Mouse (Mus musculus) hindbrain, embryonic 16.5 days (tissue): Measurements from ENCODE around the gene Aspm. TPM values are rescaled to one million over a fixed set of nuclear protein-coding genes. Genes with fewer than 3 reads are reported as not detected.
"Not testable (repeated sequence)": the region's sequence is repeated elsewhere in the genome, so short reads cannot be mapped to it uniquely, and the experiment has no call there.

Source experiments
- ATAC-seq: fragments of 200-750 bp; cut with Nextera tagmentation; 2 replicates; pipeline ENCODE4 v1.8.0; 2017; ENCODE audit warnings: moderate TSS enrichment, moderate library complexity
- H3K27ac ChIP-seq: fragments of 300-500 bp; sonication (generic); 2 replicates; pipeline ENCODE4 v1.5.1; 2014; ENCODE audit warnings: low read depth, mild to moderate bottlenecking, control low read depth, low read length, moderate library complexity
- H3K27me3 ChIP-seq: fragments of 300-500 bp; sonication (generic); replicated peaks from 2 replicates; pipeline ENCODE4 v1.6.1; 2014; ENCODE audit warnings: low read length; ENCODE audit not compliant: control insufficient read depth, insufficient read depth
- H3K36me3 ChIP-seq: fragments of 300-500 bp; sonication (generic); 2 replicates; pipeline ENCODE4 v1.6.1; 2014; ENCODE audit warnings: mild to moderate bottlenecking, low read length, moderate library complexity, mixed read lengths; ENCODE audit not compliant: control insufficient read depth, insufficient read depth
- H3K4me1 ChIP-seq: fragments of 300-500 bp; sonication (generic); 2 replicates; pipeline ENCODE4 v1.6.1; 2014; ENCODE audit warnings: low read depth, low read length; ENCODE audit not compliant: control insufficient read depth, insufficient read depth
- H3K4me2 ChIP-seq: fragments of 300-500 bp; sonication (generic); 2 replicates; pipeline ENCODE4 v1.6.1; 2014; ENCODE audit warnings: mild to moderate bottlenecking, low read length, control low read depth, moderate library complexity
- H3K4me3 ChIP-seq: fragments of 300-500 bp; sonication (generic); 2 replicates; pipeline ENCODE4 v1.5.1; 2014; ENCODE audit warnings: mild to moderate bottlenecking, low read length, control low read depth, moderate library complexity
- H3K9ac ChIP-seq: fragments of 300-500 bp; sonication (generic); 2 replicates; pipeline ENCODE4 v1.6.1; 2014; ENCODE audit warnings: low read depth, mild to moderate bottlenecking, control low read depth, low read length, moderate library complexity
- H3K9me3 ChIP-seq: fragments of 300-500 bp; sonication (generic); 2 replicates; pipeline ENCODE4 v1.6.1; 2014; ENCODE audit warnings: mild to moderate bottlenecking, low read length, moderate library complexity; ENCODE audit not compliant: control insufficient read depth
- WGBS: fragments of 180-500 bp; shearing (Covaris S2); extraction: QIAGEN DNeasy Blood & Tissue Kit; methylation state at CpG from one replicate; pipeline ENCODE4 v1.1.7; 2014; 5-methylcytosine and 5-hydroxymethylcytosine counted together
- polyA plus RNA-seq: library from polyadenylated mRNA; unstranded; fragments of >200 nt; fragmentation: Nextera tagmentation; extraction: Ambion mirVana; gene quantifications from 2 replicates; pipeline ENCODE4 v1.2.1, GENCODE M21; 2015

Gene Aspm
- polyA plus RNA-seq, result 2.9 and 3.5 TPM in 2 replicates

DNA sequence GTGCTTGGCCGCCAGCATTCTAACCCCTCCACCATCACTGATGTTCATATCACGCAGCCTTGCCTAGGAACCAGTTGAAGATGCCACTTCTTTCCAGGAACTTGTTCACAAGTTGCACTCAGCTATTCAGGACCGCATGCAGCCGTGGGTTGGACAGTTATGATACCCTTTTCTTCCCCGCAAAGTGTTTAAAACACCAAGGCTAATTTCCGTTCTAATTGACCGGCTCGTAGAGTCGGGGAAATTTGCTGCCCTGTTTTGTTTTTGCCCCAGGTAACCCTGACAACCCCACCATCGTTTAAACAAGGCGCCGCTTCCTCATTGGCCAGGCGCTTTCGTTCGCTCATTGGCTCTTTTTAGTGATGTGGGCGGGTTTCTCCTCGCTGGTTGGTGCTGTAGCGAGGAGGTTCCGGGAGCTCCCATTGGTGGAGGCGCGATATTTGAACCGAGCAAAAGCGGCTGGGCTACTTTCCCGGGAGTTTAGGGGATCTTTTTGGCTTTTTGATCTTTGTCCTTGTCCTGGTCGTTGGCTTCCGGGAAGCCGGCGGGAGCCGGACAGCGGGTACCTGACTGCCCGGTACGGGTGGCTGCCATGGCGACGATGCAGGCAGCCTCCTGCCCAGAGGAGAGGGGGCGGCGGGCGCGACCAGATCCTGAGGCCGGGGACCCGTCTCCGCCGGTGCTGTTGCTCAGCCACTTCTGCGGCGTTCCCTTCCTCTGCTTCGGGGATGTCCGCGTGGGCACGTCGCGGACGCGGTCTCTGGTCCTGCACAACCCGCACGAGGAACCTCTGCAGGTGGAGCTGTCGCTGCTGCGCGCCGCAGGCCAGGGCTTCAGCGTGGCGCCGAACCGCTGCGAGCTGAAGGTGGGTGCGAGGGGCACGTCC, at the start of gene Aspm:
Gene Aspm, plus strand, starts transcription at position 433 of the 886 bp plus-strand sequence.
- peak; percentile 99 for ATAC-seq
- peak within 1 kb of the TSS; percentile 64 for H3K9ac ChIP-seq
- H3K4me3 ChIP-seq, result peak within 1 kb of the TSS; percentile 77
- peak within 1 kb of the TSS; percentile 99 for H3K4me2 ChIP-seq
- no peaks in the 10 kb centered on the region for H3K36me3 ChIP-seq
- no peak within 1 kb of the TSS for H3K27ac ChIP-seq
- no peaks in the 10 kb centered on the region for H3K27me3 ChIP-seq
- WGBS, result under 1% methylated on average over 57 of the region's 65 CpGs
- H3K4me1 ChIP-seq, result peaks cover 8% of the 10 kb centered on the region
- H3K9me3 ChIP-seq, result no peaks in the 10 kb centered on the region

GRCm38 (mm10) chr1:139405766-139406165, 48.8 kb upstream of the Aspm start:
- H3K4me3 ChIP-seq, result no peak overlapping the region
- no peak overlapping the region for H3K27ac ChIP-seq
- H3K9ac ChIP-seq, result no peak overlapping the region
- H3K4me1 ChIP-seq, result no peaks in the 10 kb centered on the region
- ATAC-seq, result no peak
- H3K4me2 ChIP-seq, result no peak overlapping the region
- no peaks in the 10 kb centered on the region for H3K9me3 ChIP-seq
- no peaks in the 10 kb centered on the region for H3K36me3 ChIP-seq
- no peaks in the 10 kb centered on the region for H3K27me3 ChIP-seq

DNA sequence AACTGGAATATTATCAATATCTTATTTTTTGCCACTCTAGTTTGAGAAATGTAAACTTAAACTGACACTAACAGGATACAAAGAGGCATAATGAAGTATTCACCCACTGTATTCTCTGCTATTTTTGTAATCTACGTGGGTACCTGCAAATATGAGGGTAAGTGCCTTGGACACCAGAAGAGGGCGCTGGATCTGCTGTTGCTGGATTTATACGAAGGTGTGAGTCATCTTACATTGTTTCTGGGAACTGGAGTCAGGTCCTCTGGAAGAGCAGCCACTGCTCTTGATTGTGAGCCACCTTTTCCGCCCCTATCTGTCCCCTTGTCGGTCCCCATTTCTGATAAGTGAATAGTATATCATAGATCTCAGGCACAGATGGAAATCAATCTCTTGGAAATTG, 46.9 kb upstream of the Aspm start:
- Histone ChIP-seq H3K4me3 (no peak overlapping the region), H3K9me3 (no peaks in the 10 kb centered on the region), H3K4me2 (no peak overlapping the region), H3K9ac (no peak overlapping the region), H3K27me3 (no peaks in the 10 kb centered on the region), H3K36me3 (no peaks in the 10 kb centered on the region), H3K27ac (no peak overlapping the region), H3K4me1 (no peaks in the 10 kb centered on the region)
- no peak for ATAC-seq
- WGBS, result 63% methylated on average over 5 of the region's 5 CpGs

GRCm38 (mm10) chr1:139412365-139412764, 42.2 kb upstream of the Aspm start:
- not testable (repeated sequence) for ATAC-seq

DNA sequence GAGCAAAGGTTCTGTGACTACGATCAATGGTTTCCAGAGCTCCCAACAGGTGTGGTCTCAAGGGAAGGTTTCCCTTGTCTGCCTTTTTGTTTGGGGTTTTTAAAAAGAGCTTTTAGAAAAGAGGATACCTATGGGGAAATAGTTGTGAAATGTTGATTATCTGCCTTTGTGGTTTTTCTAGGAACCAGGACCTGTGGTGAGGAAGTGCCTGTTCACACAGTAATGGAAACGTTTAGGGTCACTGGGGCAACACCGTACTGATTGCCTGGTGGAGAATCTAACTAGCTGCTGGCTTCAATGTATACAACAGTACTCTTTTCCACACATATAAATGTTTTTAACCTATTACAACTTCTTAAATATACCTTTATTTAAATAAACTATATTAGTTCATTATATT, 41.1 kb upstream of the Aspm start:
- ATAC-seq, result no peak
- Histone ChIP-seq H3K36me3 (no peaks in the 10 kb centered on the region), H3K4me2 (no peak overlapping the region), H3K9me3 (no peaks in the 10 kb centered on the region), H3K27me3 (no peaks in the 10 kb centered on the region), H3K4me3 (no peak overlapping the region), H3K9ac (no peak overlapping the region), H3K27ac (no peak overlapping the region), H3K4me1 (no peaks in the 10 kb centered on the region)
- 87% methylated on average over 3 of the region's 3 CpGs for WGBS

More at GRCm38 (mm10) chr1:139412365-139412764, 42.2 kb upstream of the Aspm start:
- H3K4me1 ChIP-seq, H3K4me2 ChIP-seq, H3K9me3 ChIP-seq, H3K9ac ChIP-seq, H3K27me3 ChIP-seq, H3K27ac ChIP-seq, H3K4me3 ChIP-seq, H3K36me3 ChIP-seq: not testable (repeated sequence)
- 85% methylated on average over 2 of the region's 2 CpGs for WGBS

GRCm38 (mm10) chr1:139421521-139421874, 33.1 kb upstream of the Aspm start:
- peaks cover 28% of the 10 kb centered on the region for H3K4me1 ChIP-seq
- peak overlapping the region; percentile 98 for H3K9ac ChIP-seq
- H3K4me3 ChIP-seq, result peak overlapping the region; percentile 97
- no peaks in the 10 kb centered on the region for H3K27me3 ChIP-seq
- no peak overlapping the region for H3K27ac ChIP-seq
- H3K36me3 ChIP-seq, result no peaks in the 10 kb centered on the region
- no peaks in the 10 kb centered on the region for H3K9me3 ChIP-seq
- H3K4me2 ChIP-seq, result peak overlapping the region; percentile 64
- 4% methylated on average over 8 of the region's 8 CpGs for WGBS
- no peak for ATAC-seq

- Histone ChIP-seq H3K36me3 (no peaks in the 10 kb centered on the region), H3K9me3 (no peaks in the 10 kb centered on the region), H3K9ac (peak within 1 kb of the TSS; percentile 98), H3K4me2 (peak within 1 kb of the TSS; percentile 64), H3K4me3 (peak within 1 kb of the TSS; percentile 97), H3K27me3 (no peaks in the 10 kb centered on the region), H3K4me1 (peaks cover 32% of the 10 kb centered on the region), H3K27ac (peak within 1 kb of the TSS; percentile 93)
- ATAC-seq, result peak; percentile 98
- 0% methylated on average over 47 of the region's 88 CpGs for WGBS
Measured at GRCm38 (mm10) chr1:139421875-139422791, 32.4 kb upstream of the Aspm start, which contains the start of gene Zbtb41. Gene Zbtb41, plus strand, starts transcription at chr1:139422288.

GRCm38 (mm10) chr1:139422941-139423340, 31.6 kb upstream of the Aspm start:
- Histone ChIP-seq H3K4me2 (peak overlapping the region; percentile 64), H3K27me3 (no peaks in the 10 kb centered on the region), H3K27ac (peak overlapping the region; percentile 93; the same call in 1 of the 2 replicates), H3K4me3 (peak overlapping the region; percentile 97), H3K36me3 (no peaks in the 10 kb centered on the region), H3K4me1 (peaks cover 33% of the 10 kb centered on the region), H3K9me3 (no peaks in the 10 kb centered on the region), H3K9ac (peak overlapping the region; percentile 98)
- no peak for ATAC-seq
- 18% methylated on average over 10 of the region's 10 CpGs for WGBS

GRCm38 (mm10) chr1:139423931-139424330, 30.6 kb upstream of the Aspm start:
- peaks cover 33% of the 10 kb centered on the region for H3K4me1 ChIP-seq
- H3K27me3 ChIP-seq, result no peaks in the 10 kb centered on the region
- ATAC-seq, result no peak
- H3K36me3 ChIP-seq, result no peaks in the 10 kb centered on the region
- no peak overlapping the region for H3K27ac ChIP-seq
- WGBS, result 42% methylated on average over 10 of the region's 10 CpGs
- no peaks in the 10 kb centered on the region for H3K9me3 ChIP-seq
- H3K4me3 ChIP-seq, result peak overlapping the region; percentile 97
- H3K9ac ChIP-seq, result peak overlapping the region; percentile 47; the same call in 1 of the 2 replicates
- peak overlapping the region; percentile 64 for H3K4me2 ChIP-seq
